In genomic region chrX:50602881-50603280, GRCm38 (mm10) we compare ENCODE assay signal across 8 mouse cellular contexts.
DNase-seq lines count a peak whose midpoint lies in the region; ATAC-seq and TF ChIP-seq lines count a peak whose summit lies in the region.
"Not testable (repeated sequence)": the region's sequence is repeated elsewhere in the genome, so short reads cannot be mapped to it uniquely, and the experiment has no call there.

No protein-coding gene starts in this region.

- ATAC-seq in forebrain, embryonic 16.5 days, result peak; percentile 65; the same call in 1 of the 2 replicates
- peak; percentile 75; the same call in 1 of the 2 replicates for ATAC-seq in kidney, embryonic 16.5 days (ENCODE audit: low FRiP score, low TSS enrichment)
- ATAC-seq in liver, embryonic 16.5 days (ENCODE audit: low read depth), result peak; percentile 69
- peak; percentile 69; the same call in 1 of the 2 replicates for ATAC-seq in midbrain, embryonic 15.5 days (replicated peaks)

- H3K4me2 ChIP-seq in forebrain, embryonic 16.5 days (ENCODE audit: low read length), result peak overlapping the region; percentile 34; the same call in 1 of the 2 replicates
- peak overlapping the region; percentile 38; the same call in 1 of the 2 replicates for H3K4me2 ChIP-seq in kidney, embryonic 16.5 days (replicated peaks; ENCODE audit: low read depth, low read length)
- peak overlapping the region; percentile 37 for H3K4me2 ChIP-seq in liver, embryonic 16.5 days (ENCODE audit: low read depth, low read length)
- peak overlapping the region; percentile 39 for H3K4me2 ChIP-seq in midbrain, embryonic 15.5 days

- not testable (repeated sequence) for H3K27me3 ChIP-seq in ES-Bruce4 (ENCODE audit: control insufficient read depth, insufficient read depth, low read length, poor library complexity, severe bottlenecking); forebrain, embryonic 16.5 days (replicated peaks; ENCODE audit: control insufficient read depth, insufficient read depth, low read length); hindbrain, embryonic 10.5 days (ENCODE audit: insufficient read depth, poor library complexity, severe bottlenecking); kidney, embryonic 16.5 days (ENCODE audit: insufficient read depth, low read length); liver, embryonic 16.5 days (ENCODE audit: control insufficient read depth, insufficient read depth, low read depth, low read length); midbrain, embryonic 15.5 days (replicated peaks)

- DNase-seq in cerebellum, adult 9-10 months, result peak; percentile 98
- DNase-seq in hindbrain, embryonic 10.5 days (ENCODE audit: low spot score), result peak; percentile 43
- DNase-seq in spleen, adult 12 weeks (ENCODE audit: low spot score), result peak; percentile 79

- not testable (repeated sequence) for H3K36me3 ChIP-seq in ES-Bruce4 (ENCODE audit: control insufficient read depth, insufficient read depth, low read length, poor library complexity, severe bottlenecking); forebrain, embryonic 16.5 days (ENCODE audit: control insufficient read depth, insufficient read depth); kidney, embryonic 16.5 days (ENCODE audit: insufficient read depth, low read length); liver, embryonic 16.5 days (ENCODE audit: control insufficient read depth, insufficient read depth); midbrain, embryonic 15.5 days (replicated peaks)
- peaks cover 50% of the 10 kb centered on the region for H3K36me3 ChIP-seq in hindbrain, embryonic 10.5 days

- not testable (repeated sequence) for H3K4me3 ChIP-seq in ES-Bruce4 (ENCODE audit: low read depth, low read length)
- peak overlapping the region; percentile 29 for H3K4me3 ChIP-seq in forebrain, embryonic 16.5 days (replicated peaks; ENCODE audit: low read length)
- peak overlapping the region; percentile 34; the same call in 1 of the 2 replicates for H3K4me3 ChIP-seq in hindbrain, embryonic 10.5 days
- peak overlapping the region; percentile 31 for H3K4me3 ChIP-seq in kidney, embryonic 16.5 days (ENCODE audit: low read length)
- H3K4me3 ChIP-seq in liver, embryonic 16.5 days (ENCODE audit: low read depth, low read length), result peak overlapping the region; percentile 43
- peak overlapping the region; percentile 26 for H3K4me3 ChIP-seq in midbrain, embryonic 15.5 days

- peak overlapping the region; percentile 78; the same call in 1 of the 2 replicates for H3K27ac ChIP-seq in ES-Bruce4 (ENCODE audit: insufficient read depth, low read length)
- H3K27ac ChIP-seq in forebrain, embryonic 16.5 days (ENCODE audit: low read length), result peak overlapping the region; percentile 63; the same call in 1 of the 2 replicates
- H3K27ac ChIP-seq in hindbrain, embryonic 10.5 days, result peak overlapping the region; percentile 78
- not testable (repeated sequence) for H3K27ac ChIP-seq in kidney, embryonic 16.5 days (ENCODE audit: low read length); liver, embryonic 16.5 days (ENCODE audit: low read length)
- peak overlapping the region; percentile 78 for H3K27ac ChIP-seq in midbrain, embryonic 15.5 days

- not testable (repeated sequence) for TF ChIP-seq POLR2A in ES-Bruce4 (IDR thresholded peaks at IDR 0.05; ENCODE audit: insufficient read depth, low read length)

- not testable (repeated sequence) for H3K9ac ChIP-seq in ES-Bruce4 (ENCODE audit: low read depth, poor library complexity, severe bottlenecking); forebrain, embryonic 16.5 days (replicated peaks; ENCODE audit: low read depth, low read length); kidney, embryonic 16.5 days (replicated peaks; ENCODE audit: low read length); liver, embryonic 16.5 days (ENCODE audit: low read depth, low read length); midbrain, embryonic 15.5 days

- H3K4me1 ChIP-seq in ES-Bruce4 (ENCODE audit: control insufficient read depth, insufficient read depth, low read length); forebrain, embryonic 16.5 days (replicated peaks; ENCODE audit: control insufficient read depth, insufficient read depth, low read length); hindbrain, embryonic 10.5 days (replicated peaks); kidney, embryonic 16.5 days (ENCODE audit: insufficient read depth, low read length); liver, embryonic 16.5 days (ENCODE audit: control insufficient read depth, low read depth, low read length); midbrain, embryonic 15.5 days: not testable (repeated sequence)

- WGBS in forebrain, embryonic 16.5 days, result 59% methylated on average over 3 of the region's 3 CpGs
- WGBS in hindbrain, embryonic 10.5 days, result 69% methylated on average over 3 of the region's 3 CpGs
- WGBS in kidney, embryonic 16.5 days, result 68% methylated on average over 3 of the region's 3 CpGs
- 40% methylated on average over 3 of the region's 3 CpGs for WGBS in liver, embryonic 16.5 days (ENCODE audit: insufficient replicate concordance)
- WGBS in midbrain, embryonic 15.5 days, result 71% methylated on average over 3 of the region's 3 CpGs

- peak; percentile 11 for TF ChIP-seq CTCF in ES-Bruce4 (IDR thresholded peaks at IDR 0.05; ENCODE audit: low read depth, low read length)

- not testable (repeated sequence) for H3K9me3 ChIP-seq in ES-Bruce4 (replicated peaks; ENCODE audit: control insufficient read depth, insufficient read depth, low read length, poor library complexity, severe bottlenecking); forebrain, embryonic 16.5 days (ENCODE audit: control insufficient read depth, low read length); hindbrain, embryonic 10.5 days; kidney, embryonic 16.5 days (ENCODE audit: low read length); liver, embryonic 16.5 days (replicated peaks; ENCODE audit: control insufficient read depth, low read length); midbrain, embryonic 15.5 days

- TF ChIP-seq EP300 in ES-Bruce4 (IDR thresholded peaks at IDR 0.05; ENCODE audit: insufficient read depth, low read depth, low read length), result not testable (repeated sequence)

Comparison
In these comparisons a context has a peak if more than half of its experiments do, and no peak if none do; other contexts are left out.
1. DNase-seq: peak in every context shown above with its lines; median percentile 98 in cerebellum, adult 9-10 months; 79 in spleen, adult 12 weeks; 43 in hindbrain, embryonic 10.5 days.